Mouse (Mus musculus) liver, adult 2 months (tissue): ENCODE data around the gene Mrpl16.

ENCODE experiments used
- CTCF ChIP-seq: fragments of 200-500 bp; IDR thresholded peaks from 2 replicates; pipeline ENCODE4 v1.5.1; 2011; ENCODE audit warnings: low read depth, low read length, control low read depth
- POLR2A ChIP-seq: fragments of 200-500 bp; IDR thresholded peaks from 2 replicates; pipeline ENCODE4 v1.6.1; 2011; ENCODE audit warnings: low read length, control low read depth; ENCODE audit not compliant: insufficient read depth; ENCODE audit errors: extremely low read depth

GRCm38 (mm10) chr19:11814742-11815333 lies 44.6 kb downstream of the Mrpl16 start:
- no peak for TF ChIP-seq POLR2A
- TF ChIP-seq CTCF, result no peak
